Mouse (Mus musculus): Measurements from ENCODE around the gene Erlin1.

The Erlin1 gene

GRCm38 (mm10) chr19:44069121-44069913, at the start of gene Erlin1:
Gene Erlin1 (minus strand): TSS chr19:44069785.
- peak; percentile 33 for DNase-seq (ENCODE audit: low read depth)

GRCm38 (mm10) chr19:44117793-44118192, 48.2 kb upstream of the Erlin1 start:
- DNase-seq (ENCODE audit: low read depth), result no peak

GRCm38 (mm10) chr19:44111706-44112105, 42.1 kb upstream of the Erlin1 start:
- no peak for DNase-seq (ENCODE audit: low read depth)

- DNase-seq (ENCODE audit: low read depth), result no peak
Measured at GRCm38 (mm10) chr19:44110356-44110755, 40.8 kb upstream of the Erlin1 start.

- DNase-seq (ENCODE audit: low read depth), result peak; percentile 73
Measured at GRCm38 (mm10) chr19:44108996-44109395, 39.4 kb upstream of the Erlin1 start.

GRCm38 (mm10) chr19:44107661-44108521, 38.3 kb upstream of the Erlin1 start:
- DNase-seq (ENCODE audit: low read depth), result no peak

GRCm38 (mm10) chr19:44106831-44107660, 37.5 kb upstream of the Erlin1 start, which contains the start of gene Chuk:
Gene Chuk (minus strand): TSS chr19:44107480.
- peak; percentile 80 for DNase-seq (ENCODE audit: low read depth)

- DNase-seq (ENCODE audit: low read depth), result no peak
Measured at GRCm38 (mm10) chr19:44104393-44104792, 34.8 kb upstream of the Erlin1 start.

- DNase-seq (ENCODE audit: low read depth), result no peak
Measured at GRCm38 (mm10) chr19:44103001-44103400, 33.4 kb upstream of the Erlin1 start.

- no peak for DNase-seq (ENCODE audit: low read depth)
Measured at GRCm38 (mm10) chr19:44100840-44101239, 31.3 kb upstream of the Erlin1 start.

- DNase-seq (ENCODE audit: low read depth), result no peak
Measured at GRCm38 (mm10) chr19:44086278-44086677, 16.7 kb upstream of the Erlin1 start.

- no peak for DNase-seq (ENCODE audit: low read depth)
Measured at GRCm38 (mm10) chr19:44080920-44081319, 11.3 kb upstream of the Erlin1 start.

GRCm38 (mm10) chr19:44080023-44080422, 10.4 kb upstream of the Erlin1 start:
- DNase-seq (ENCODE audit: low read depth), result no peak

- DNase-seq (ENCODE audit: low read depth), result no peak
Measured at GRCm38 (mm10) chr19:44077024-44077423, 7.4 kb upstream of the Erlin1 start.

GRCm38 (mm10) chr19:44076457-44076856, 6.9 kb upstream of the Erlin1 start:
- no peak for DNase-seq (ENCODE audit: low read depth)

- no peak for DNase-seq (ENCODE audit: low read depth)
Measured at GRCm38 (mm10) chr19:44074986-44075385, 5.4 kb upstream of the Erlin1 start.

GRCm38 (mm10) chr19:44071166-44071565, 1.6 kb upstream of the Erlin1 start:
- DNase-seq (ENCODE audit: low read depth), result no peak

GRCm38 (mm10) chr19:44069914-44070232, 288 bp upstream of the Erlin1 start:
- DNase-seq (ENCODE audit: low read depth), result no peak

- no peak for DNase-seq (ENCODE audit: low read depth)
Measured at GRCm38 (mm10) chr19:44068232-44068631, 1.4 kb downstream of the Erlin1 start.

- DNase-seq (ENCODE audit: low read depth), result no peak
Measured at GRCm38 (mm10) chr19:44067323-44068049, 2.1 kb downstream of the Erlin1 start.

- no peak for DNase-seq (ENCODE audit: low read depth)
Measured at GRCm38 (mm10) chr19:44064734-44065133, 4.9 kb downstream of the Erlin1 start.

GRCm38 (mm10) chr19:44063773-44064172, 5.8 kb downstream of the Erlin1 start:
- no peak for DNase-seq (ENCODE audit: low read depth)
